Mouse (Mus musculus): ENCODE results near the gene Dhrs13. TPM values are rescaled to one million over a fixed set of nuclear protein-coding genes. Genes with fewer than 3 reads are reported as not detected.

Gene Dhrs13
- polyA plus RNA-seq, 1 experiment from 2014 or later, result 17.1 TPM

DNA sequence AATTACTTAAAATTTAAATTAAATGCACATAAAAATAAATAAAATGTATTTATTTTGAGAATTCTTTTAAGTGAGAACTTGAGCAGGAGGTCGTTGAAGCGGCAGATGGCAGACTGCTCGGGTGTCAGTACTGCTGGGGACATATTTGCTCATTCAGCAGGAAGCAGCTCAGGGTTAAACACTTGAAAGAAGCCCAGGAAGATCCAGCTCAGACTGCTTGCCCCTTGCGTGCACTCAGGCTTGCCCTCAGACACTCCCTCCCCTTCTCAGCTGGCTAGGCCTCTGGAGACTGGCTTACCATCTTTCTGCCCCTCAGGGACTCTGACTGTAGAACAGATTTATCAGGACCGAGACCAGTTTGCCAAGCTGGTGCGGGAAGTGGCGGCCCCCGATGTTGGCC lies 24.9 kb downstream of the Dhrs13 start:
- no peak for DNase-seq (ENCODE audit: extremely low spot score, low spot score)
- no peak overlapping the region for H3K27ac ChIP-seq
- H3K4me3 ChIP-seq, result no peak overlapping the region
- no peaks in the 10 kb centered on the region for H3K27me3 ChIP-seq (ENCODE audit: poor library complexity, severe bottlenecking)
- WGBS, result 90% methylated on average over 8 of the region's 8 CpGs
- peaks cover 2% of the 10 kb centered on the region for H3K4me1 ChIP-seq
- peaks cover 78% of the 10 kb centered on the region for H3K36me3 ChIP-seq (replicated peaks)
- H3K9me3 ChIP-seq, result no peaks in the 10 kb centered on the region

DNA sequence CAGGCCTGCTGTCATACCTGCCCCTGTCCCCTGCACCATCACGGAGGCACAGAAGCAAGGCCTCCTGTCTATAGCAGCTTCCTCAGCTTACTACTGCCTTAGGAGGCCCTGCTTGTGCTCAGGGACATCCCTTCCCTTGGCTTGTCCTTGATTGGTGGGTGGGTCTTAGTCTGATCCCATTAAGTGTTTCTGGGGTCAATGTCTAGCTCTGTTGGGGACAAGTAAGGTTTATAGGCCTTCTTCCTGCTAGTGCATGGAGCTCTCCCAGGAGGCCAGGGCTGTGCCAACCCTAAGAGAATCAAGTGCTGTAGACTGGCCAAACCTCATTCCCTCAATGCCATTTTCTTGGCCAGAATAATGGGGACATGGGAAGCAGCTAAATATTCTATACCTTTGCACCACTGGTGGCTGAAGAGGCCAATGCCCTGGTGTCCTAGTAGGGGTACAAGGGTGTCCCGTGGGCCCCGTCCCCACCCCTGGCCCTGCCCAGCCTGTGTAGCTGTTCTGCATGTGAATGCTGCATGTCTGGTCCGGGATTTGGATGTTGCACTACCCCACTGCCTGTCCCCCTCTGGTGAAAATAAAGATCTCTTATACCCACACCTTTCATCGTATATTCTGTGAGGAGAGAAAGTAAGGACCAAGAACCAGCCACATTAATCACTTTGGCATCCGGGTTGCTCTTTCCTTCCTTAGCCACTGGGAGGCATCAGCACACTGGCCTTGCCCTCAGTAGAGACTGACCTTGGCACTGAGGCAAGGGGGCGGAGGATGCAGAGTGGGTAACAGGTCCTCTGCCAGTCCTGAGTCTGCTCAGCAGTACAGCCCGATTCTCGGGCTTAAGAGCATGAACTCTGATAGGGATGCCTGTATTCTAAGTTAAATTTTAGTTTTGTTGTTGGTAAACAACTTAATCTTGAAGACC lies 28.0 kb downstream of the Dhrs13 start:
- Histone ChIP-seq H3K36me3 (replicated peaks) (peaks cover 52% of the 10 kb centered on the region), H3K4me1 (peaks cover 4% of the 10 kb centered on the region), H3K9me3 (no peaks in the 10 kb centered on the region), H3K4me3 (no peak overlapping the region), H3K27me3 (ENCODE audit: poor library complexity, severe bottlenecking) (no peaks in the 10 kb centered on the region), H3K27ac (no peak overlapping the region)
- WGBS, result 71% methylated on average over 9 of the region's 9 CpGs
- DNase-seq (ENCODE audit: extremely low spot score, low spot score), result peak; percentile 56

DNA sequence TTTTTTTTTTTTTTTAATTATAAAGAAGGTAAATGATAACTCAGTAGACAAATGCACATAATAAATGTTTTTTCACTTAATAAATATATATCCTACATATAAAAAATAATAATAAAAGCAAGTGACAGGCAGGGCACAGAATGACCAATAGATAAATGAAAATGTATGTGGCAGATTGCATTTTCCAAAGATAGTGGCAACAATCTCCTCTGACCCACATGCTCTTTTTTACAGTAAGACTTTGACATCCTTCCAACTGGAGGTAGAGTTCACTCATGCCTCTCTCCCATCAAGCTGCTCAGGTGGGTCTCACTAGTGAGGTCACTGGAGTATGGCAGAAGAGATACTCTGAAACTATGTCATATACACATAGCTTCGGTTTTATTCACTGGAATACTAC lies 30.5 kb downstream of the Dhrs13 start:
- H3K27ac ChIP-seq, result no peak overlapping the region
- H3K9me3 ChIP-seq, result no peaks in the 10 kb centered on the region
- no peak for DNase-seq (ENCODE audit: extremely low spot score, low spot score)
- 83% methylated on average over 1 of the region's 1 CpGs for WGBS
- H3K4me3 ChIP-seq, result no peak overlapping the region
- peaks cover 4% of the 10 kb centered on the region for H3K4me1 ChIP-seq
- no peaks in the 10 kb centered on the region for H3K27me3 ChIP-seq (ENCODE audit: poor library complexity, severe bottlenecking)
- H3K36me3 ChIP-seq (replicated peaks), result peaks cover 27% of the 10 kb centered on the region

DNA sequence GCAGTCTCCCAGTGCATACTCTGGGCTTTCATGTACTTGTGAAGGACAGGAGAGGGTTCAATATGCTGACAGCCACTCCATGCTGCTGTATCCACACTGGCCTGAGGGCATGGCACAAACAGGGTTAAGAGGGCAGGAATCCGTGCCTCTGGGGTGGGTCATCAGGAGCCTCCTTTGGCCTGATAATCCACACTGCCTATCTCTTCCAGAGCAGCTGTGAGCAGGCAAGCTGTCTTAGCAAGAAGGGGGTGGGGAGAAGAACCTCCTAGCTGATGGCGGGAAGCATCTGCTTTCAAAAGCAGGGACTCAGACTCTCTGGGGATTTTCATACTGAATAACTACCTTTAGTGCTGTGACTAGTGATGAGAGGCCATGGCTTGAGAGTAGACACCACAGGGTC lies 33.8 kb downstream of the Dhrs13 start:
- Histone ChIP-seq H3K27me3 (ENCODE audit: poor library complexity, severe bottlenecking) (no peaks in the 10 kb centered on the region), H3K36me3 (replicated peaks) (0 out of 2 replicates have a peak, but pooled peaks cover 2% of the 10 kb centered on the region), H3K27ac (peak overlapping the region; percentile 60; the same call in 1 of the 2 replicates), H3K4me1 (peaks cover 4% of the 10 kb centered on the region), H3K9me3 (no peaks in the 10 kb centered on the region), H3K4me3 (no peak overlapping the region)
- WGBS, result 52% methylated on average over 2 of the region's 2 CpGs
- DNase-seq (ENCODE audit: extremely low spot score, low spot score), result no peak

DNA sequence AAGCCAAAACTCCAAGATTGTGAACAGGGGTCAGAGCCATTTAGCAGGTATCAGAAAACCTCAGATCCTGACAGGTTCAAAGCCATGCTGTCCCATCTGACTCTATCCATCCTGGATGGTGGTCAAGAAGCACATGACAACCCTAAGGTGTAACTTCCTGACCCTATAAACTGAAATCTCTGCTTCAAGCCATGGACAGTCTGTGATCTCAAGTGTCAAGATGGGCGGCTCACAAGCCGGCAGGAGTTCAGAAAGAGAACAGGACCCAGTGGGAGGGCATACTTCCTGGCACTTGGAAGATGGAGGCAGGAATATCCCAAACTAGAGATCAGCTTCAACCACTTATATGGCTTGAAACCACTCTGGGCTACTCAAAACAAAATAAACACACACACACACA lies 34.6 kb downstream of the Dhrs13 start:
- Histone ChIP-seq H3K27ac (peak overlapping the region; percentile 60), H3K36me3 (replicated peaks) (peaks cover 7% of the 10 kb centered on the region; the same call in 1 of the 2 replicates), H3K4me1 (peaks cover 4% of the 10 kb centered on the region), H3K27me3 (ENCODE audit: poor library complexity, severe bottlenecking) (no peaks in the 10 kb centered on the region), H3K9me3 (no peaks in the 10 kb centered on the region), H3K4me3 (no peak overlapping the region)
- WGBS, result 73% methylated on average over 2 of the region's 2 CpGs
- DNase-seq (ENCODE audit: extremely low spot score, low spot score), result no peak

DNA sequence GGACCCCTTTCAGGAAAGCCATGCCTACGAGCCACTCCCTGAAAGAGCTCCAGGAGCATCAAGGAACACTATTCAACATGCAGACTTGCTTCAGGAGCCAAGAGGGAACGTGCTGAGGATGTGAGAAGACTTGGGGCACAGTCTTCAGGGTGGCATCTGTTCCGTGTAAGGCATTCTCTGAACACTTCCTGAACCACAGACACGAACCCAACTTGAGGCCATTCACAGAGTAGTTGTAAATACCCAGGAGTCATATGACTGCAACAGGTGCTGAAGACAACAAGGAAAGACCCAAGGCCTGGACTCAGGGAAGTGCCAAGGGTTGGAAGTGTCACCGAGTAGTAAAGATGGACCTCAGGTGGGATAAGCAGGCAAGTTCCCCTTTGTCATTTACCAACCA lies 35.5 kb downstream of the Dhrs13 start:
- Histone ChIP-seq H3K36me3 (replicated peaks) (peaks cover 16% of the 10 kb centered on the region), H3K9me3 (no peaks in the 10 kb centered on the region), H3K27ac (peak overlapping the region; percentile 26; the same call in 1 of the 2 replicates), H3K4me3 (no peak overlapping the region), H3K27me3 (ENCODE audit: poor library complexity, severe bottlenecking) (no peaks in the 10 kb centered on the region), H3K4me1 (no peaks in the 10 kb centered on the region; the same call in 1 of the 2 replicates)
- WGBS, result 85% methylated on average over 5 of the region's 5 CpGs
- no peak for DNase-seq (ENCODE audit: extremely low spot score, low spot score)

DNA sequence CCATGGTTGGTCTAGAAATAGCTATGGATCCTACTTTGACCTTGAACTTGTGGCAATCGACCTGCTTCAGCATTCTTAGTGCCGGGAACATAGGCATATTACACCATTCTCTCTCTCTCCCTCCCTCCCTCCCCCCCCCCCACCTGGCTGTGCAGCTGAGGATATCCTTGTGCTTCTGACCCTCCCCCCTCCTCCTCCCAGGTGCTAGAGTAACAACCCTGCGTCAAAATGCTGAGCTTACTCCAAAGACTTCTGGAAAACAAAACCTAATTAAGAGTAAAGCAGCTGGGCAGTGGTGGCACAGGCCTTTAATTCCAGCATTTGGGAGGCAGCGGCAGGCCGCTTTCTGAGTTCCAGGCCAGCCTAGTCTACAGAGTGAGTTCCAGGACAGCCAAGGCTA lies 37.0 kb downstream of the Dhrs13 start:
- DNase-seq (ENCODE audit: extremely low spot score, low spot score), result no peak
- Histone ChIP-seq H3K4me3 (no peak overlapping the region), H3K4me1 (no peaks in the 10 kb centered on the region; the same call in 1 of the 2 replicates), H3K27ac (0 out of 2 replicates have a peak overlapping the region, but pooled peaks have one; percentile 44), H3K9me3 (no peaks in the 10 kb centered on the region), H3K36me3 (replicated peaks) (peaks cover 32% of the 10 kb centered on the region), H3K27me3 (ENCODE audit: poor library complexity, severe bottlenecking) (no peaks in the 10 kb centered on the region)
- 87% methylated on average over 5 of the region's 5 CpGs for WGBS

DNA sequence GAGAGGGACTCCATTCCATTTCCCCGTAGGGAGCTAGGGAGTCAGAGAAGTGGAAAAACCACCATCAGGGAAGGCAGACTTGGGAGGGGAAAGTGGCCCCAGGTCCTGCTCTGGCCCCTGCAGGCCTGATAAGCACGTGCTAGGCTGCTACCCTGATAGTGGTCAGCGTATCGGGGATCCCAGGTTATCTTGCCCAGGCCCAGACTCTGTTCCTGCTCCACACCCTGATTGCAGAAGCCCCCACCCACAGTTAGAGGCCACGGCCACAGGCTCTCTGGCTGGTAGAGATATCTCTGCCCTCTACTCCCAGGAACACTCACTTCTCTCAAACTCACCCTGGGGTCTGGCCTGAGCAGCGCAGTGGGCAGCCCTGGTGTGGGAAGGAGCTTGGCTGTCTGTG lies 37.6 kb downstream of the Dhrs13 start:
- Histone ChIP-seq H3K9me3 (no peaks in the 10 kb centered on the region), H3K4me3 (no peak overlapping the region), H3K27me3 (ENCODE audit: poor library complexity, severe bottlenecking) (no peaks in the 10 kb centered on the region), H3K4me1 (no peaks in the 10 kb centered on the region; the same call in 1 of the 2 replicates), H3K27ac (peak overlapping the region; percentile 65), H3K36me3 (replicated peaks) (peaks cover 37% of the 10 kb centered on the region)
- DNase-seq (ENCODE audit: extremely low spot score, low spot score), result no peak
- 84% methylated on average over 6 of the region's 6 CpGs for WGBS

DNA sequence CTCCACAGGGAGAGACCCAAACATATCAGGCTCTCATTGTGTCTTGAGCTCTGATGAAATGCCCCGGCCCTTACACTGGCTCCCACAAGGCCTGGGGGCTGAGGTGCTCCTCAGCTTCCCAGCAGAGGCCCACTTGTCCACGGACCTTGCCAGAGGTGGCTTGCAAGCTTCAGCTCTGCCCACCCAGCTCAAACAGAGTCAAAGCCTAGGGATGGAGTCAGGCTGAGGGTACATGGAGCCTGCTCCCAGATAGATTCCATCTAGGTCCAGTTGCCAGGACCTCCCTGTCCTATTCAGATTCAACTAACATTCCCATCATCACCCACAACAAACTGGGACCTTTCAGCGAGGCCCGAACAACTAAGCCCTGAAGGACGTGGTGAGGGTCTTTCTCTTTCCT lies 39.9 kb downstream of the Dhrs13 start:
- 77% methylated on average over 5 of the region's 5 CpGs for WGBS
- Histone ChIP-seq H3K4me1 (no peaks in the 10 kb centered on the region; the same call in 1 of the 2 replicates), H3K4me3 (no peak overlapping the region), H3K36me3 (replicated peaks) (peaks cover 60% of the 10 kb centered on the region), H3K27ac (peak overlapping the region; percentile 54), H3K9me3 (no peaks in the 10 kb centered on the region), H3K27me3 (ENCODE audit: poor library complexity, severe bottlenecking) (no peaks in the 10 kb centered on the region)
- no peak for DNase-seq (ENCODE audit: extremely low spot score, low spot score)

DNA sequence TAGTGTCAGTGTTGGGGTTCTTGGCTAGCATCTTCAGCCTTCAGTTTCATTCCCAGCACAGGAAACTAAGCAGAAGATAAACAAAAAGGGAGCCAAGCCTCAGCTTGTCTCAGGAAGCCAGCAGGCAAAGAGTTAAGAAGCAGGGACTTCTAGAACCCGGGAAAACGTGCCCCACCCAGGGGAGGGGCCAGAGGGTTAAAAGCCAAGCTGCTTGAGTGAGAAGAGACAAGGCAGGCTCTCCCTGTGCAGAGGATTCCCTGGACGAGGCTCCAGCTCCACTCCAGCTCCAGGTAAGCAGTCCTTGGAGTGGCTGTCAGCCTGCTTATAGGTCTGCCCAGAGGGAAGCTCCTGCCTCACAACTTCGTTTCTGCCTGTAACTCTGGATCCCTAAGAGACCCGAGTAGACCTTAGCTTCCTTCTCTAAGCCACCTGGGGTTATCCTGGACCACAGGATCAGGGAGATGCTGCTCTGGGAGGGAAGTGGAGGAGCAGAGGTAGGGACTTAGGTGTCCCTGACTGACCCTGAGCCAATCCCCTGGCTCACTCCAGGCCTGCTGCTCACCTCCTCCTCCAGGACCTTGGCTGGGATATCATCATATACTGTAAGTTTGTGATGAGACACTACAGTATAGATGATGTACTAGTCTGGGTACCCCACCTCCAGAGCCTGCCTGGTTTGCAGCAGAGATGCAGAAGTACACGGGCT lies 40.5 kb downstream of the Dhrs13 start:
- Histone ChIP-seq H3K27ac (peak overlapping the region; percentile 54; the same call in 1 of the 2 replicates), H3K27me3 (ENCODE audit: poor library complexity, severe bottlenecking) (no peaks in the 10 kb centered on the region), H3K9me3 (no peaks in the 10 kb centered on the region), H3K4me3 (peak overlapping the region; percentile 4), H3K4me1 (no peaks in the 10 kb centered on the region; the same call in 1 of the 2 replicates), H3K36me3 (replicated peaks) (peaks cover 66% of the 10 kb centered on the region)
- 26% methylated on average over 6 of the region's 6 CpGs for WGBS
- DNase-seq (ENCODE audit: extremely low spot score, low spot score), result no peak

DNA sequence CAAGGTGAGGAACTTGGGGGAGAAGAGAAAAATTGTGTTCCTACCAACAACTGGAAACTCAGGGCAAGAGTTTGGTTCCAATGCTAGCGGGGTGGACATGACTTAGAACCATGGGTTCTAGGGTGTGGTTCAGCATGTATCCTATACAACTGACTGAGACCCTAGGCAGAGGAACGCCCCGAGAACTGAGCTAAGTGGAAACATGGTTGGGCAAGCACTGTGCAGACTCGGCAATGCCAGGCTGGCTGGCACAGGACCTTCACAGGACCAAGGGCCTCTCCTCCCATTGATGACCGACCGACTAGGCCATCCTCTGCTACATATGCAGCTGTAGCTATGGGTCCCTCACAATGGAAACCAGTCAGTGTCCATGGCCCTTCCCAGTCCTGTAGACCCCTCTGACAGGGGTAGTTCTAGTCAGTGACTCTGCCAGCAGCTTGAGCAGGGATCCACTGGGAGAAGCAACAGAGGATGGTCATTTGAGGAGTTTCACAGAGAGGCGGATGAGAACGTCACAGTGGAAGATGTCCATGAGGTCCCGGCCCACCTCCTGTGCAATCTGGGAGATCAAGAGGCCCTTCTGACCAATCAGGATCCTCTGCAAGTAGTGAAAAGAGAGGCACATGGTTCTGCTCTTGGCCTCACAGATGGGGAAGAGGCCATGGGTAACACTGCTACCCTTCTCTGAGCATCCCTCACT lies 41.6 kb downstream of the Dhrs13 start:
- peaks cover 74% of the 10 kb centered on the region for H3K36me3 ChIP-seq (replicated peaks)
- WGBS, result 90% methylated on average over 9 of the region's 9 CpGs

DNA sequence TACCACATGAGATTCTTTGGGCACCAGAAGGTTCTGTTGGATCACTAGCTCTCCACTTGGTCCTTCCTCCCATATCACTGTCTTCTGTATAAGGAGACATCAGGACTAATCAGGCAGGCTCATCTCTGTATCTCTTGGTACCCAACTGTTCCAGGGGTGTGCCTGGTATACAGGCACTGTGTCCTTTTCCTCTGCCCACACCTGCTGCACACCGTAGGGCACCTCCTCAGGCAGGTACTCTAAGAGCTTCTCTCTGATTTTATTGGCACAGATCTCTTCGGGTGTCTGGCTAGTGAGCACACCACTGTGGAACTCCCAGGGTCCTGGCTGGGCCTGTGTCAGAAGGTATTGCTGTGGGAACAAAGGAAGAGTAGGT lies 42.2 kb downstream of the Dhrs13 start:
- no peaks in the 10 kb centered on the region for H3K27me3 ChIP-seq (ENCODE audit: poor library complexity, severe bottlenecking)
- H3K4me1 ChIP-seq, result peaks cover 5% of the 10 kb centered on the region
- H3K9me3 ChIP-seq, result no peaks in the 10 kb centered on the region
- no peak overlapping the region for H3K27ac ChIP-seq
- H3K36me3 ChIP-seq (replicated peaks), result peaks cover 74% of the 10 kb centered on the region
- no peak overlapping the region for H3K4me3 ChIP-seq
- DNase-seq (ENCODE audit: extremely low spot score, low spot score), result no peak
- WGBS, result 92% methylated on average over 2 of the region's 2 CpGs

More for the DNA sequence above, 41.6 kb downstream of the Dhrs13 start:
- H3K27ac ChIP-seq, result no peak overlapping the region
- H3K9me3 ChIP-seq, result no peaks in the 10 kb centered on the region
- H3K4me3 ChIP-seq, result no peak overlapping the region
- no peak for DNase-seq (ENCODE audit: extremely low spot score, low spot score)
- no peaks in the 10 kb centered on the region for H3K27me3 ChIP-seq (ENCODE audit: poor library complexity, severe bottlenecking)
- no peaks in the 10 kb centered on the region; the same call in 1 of the 2 replicates for H3K4me1 ChIP-seq
